Mouse (Mus musculus) CD8-positive naive resting alpha-beta T cell, adult 2 months (primary cell): ENCODE measurements around the gene Amot.

Source experiments
- DNase-seq, 2 experiments: peaks; one replicate each; pipeline ENCODE4 v3.0.0; 2022; ENCODE audit warnings: low read depth in 2 of 2, low spot score in 2 of 2

Gene Amot

DNA sequence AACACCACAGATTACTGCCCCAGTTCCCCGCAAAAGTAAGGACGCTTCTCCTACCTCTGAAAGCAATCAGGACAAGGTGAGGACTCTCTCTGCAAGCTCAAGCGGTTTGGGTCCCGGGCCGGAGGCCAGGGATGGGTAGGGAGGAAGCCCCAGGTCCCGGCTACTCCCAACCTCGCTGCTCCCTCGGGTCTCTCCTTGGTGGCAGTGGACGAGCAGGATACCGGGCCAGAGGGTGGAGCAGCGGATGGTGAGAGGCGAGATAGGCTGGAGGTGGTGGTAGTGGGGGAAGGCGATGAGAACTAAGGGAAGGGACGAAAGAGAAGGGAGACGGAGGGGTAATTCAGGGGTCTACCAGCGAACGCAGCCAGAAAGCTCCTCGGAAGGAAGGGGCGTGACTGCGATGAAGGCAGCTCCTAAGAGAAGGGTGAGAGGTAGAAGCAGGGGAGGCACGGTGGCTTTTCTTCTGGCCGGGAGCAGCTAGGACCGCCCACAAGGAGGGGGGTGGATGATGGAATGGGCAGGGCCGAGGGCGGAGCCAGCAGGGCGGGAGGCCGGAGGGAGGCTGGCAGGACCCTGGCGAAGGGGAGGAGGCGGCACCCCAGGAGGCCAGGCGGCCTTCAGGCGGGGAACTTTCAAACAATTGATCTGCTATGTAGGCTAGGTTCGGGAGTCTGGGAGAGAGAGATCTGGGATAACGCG lies at the start of gene Amot:
TSS of gene Amot (minus strand) at position 465 of the 699 bp plus-strand sequence.
- peak; percentile 7 to 12 for DNase-seq

DNA sequence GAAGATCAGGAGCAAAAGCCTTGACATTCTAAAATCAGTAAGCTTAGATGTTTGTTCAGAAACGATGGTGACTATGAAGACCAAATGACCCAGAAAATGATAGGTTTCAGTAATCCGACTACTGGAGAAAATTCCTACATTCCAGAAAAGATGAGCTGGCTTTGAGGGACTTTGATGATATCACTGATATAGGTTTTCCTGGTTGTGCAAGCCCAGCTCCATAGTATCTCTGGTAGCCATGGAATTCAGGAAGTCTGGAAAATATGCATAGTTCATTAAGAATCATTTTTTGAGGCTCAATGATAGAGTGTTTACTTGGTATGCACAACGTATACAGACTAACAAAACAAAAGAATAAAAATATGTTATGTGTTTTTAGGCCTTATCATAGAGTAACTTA lies 40.1 kb upstream of the Amot start:
- no peak for DNase-seq

DNA sequence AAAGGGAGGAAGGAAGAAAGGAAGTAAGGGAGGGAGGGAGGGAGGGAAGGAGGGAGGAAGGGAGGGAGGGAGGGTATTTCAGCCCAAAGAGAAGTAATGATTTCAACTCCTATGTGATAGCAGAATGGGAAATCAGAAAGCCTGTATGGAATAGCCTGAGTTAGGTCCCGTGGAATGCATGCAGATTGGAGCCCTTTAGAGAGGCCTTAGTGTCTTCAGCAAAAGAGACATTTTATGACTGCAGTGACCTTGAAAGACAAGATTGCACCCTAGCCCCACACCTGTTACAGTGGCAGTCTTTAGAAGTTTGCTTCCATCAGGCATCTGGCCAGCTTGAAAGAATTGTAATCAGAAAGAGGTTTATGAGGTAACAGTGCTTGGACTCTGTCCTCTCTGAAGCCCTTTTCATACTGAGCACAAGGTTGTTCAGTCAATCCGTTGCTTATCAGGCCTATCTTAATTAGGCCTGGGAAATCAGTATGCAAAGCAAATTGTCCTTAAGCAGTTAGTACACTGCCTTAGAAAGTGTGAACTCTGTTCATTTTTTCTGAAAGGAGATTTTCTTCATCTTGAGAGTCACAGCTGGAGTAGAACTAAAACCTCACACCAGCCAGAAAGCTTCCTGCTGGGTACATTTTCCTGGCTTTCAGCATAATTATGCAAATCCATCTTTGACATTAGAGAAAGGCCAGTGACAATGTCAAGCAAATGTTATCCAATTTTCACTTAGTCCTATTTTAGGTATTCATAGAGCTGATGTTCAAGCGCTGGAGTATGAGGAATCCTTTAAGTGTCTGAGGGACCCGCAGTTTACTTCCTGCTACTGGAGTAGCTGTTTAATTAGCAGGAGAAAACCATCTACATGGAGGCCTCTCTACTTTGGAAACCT lies 38.9 kb upstream of the Amot start:
- DNase-seq: no peak

DNA sequence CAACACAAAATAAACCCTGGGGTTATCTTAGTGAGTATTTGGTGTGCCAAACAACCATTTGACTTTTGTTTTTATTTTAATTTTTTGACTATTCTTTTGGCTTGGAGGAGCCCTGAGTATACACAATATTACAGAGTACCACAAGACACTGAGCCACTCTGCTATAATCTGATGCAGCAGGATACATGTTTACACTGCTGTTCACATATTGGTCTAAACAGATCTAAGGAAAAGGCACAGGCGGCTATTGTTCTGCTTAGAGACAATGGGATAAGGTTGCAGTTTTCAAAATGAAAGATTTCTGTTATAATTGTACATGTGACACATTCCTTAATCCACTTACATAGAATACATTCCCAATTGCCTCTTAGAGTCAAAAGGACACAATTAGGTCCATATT lies 36.1 kb upstream of the Amot start:
- DNase-seq: no peak

DNA sequence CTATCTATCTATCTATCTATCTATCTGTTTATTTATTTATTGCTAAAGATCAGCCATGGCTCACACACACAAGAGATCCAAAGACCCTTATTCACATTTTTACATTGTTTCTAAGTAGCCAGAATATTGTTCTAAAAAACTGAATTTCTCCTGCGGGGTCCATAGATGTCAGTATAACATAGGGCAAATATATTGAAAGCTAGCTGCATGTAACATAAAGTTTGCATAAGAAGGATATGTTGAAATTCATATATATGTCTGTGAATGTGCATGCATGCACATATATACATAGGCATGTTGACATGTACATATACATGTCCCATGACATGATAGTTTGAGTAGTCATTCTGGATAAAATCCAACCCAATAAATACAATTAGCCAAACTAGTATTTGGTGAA lies 35.3 kb upstream of the Amot start:
- no peak for DNase-seq

DNA sequence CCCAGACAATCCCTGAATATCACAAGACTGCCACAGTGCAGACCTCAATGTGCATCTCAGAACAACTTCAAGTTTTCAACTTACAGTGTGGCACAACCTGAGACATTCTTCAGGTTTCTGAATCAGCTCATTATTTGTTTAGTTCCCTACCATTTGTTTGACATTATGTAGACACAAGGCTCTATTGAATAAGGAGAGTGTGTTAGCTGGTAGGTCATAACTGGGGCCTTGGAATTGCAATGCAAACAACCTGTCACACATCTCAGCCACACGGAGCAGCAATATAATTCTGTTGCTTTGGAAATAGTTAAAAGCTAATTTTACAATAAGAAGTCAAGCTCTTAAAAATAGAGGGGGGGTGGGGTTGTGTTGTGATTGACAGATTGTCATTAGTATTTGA lies 24.6 kb upstream of the Amot start:
- DNase-seq: no peak

DNA sequence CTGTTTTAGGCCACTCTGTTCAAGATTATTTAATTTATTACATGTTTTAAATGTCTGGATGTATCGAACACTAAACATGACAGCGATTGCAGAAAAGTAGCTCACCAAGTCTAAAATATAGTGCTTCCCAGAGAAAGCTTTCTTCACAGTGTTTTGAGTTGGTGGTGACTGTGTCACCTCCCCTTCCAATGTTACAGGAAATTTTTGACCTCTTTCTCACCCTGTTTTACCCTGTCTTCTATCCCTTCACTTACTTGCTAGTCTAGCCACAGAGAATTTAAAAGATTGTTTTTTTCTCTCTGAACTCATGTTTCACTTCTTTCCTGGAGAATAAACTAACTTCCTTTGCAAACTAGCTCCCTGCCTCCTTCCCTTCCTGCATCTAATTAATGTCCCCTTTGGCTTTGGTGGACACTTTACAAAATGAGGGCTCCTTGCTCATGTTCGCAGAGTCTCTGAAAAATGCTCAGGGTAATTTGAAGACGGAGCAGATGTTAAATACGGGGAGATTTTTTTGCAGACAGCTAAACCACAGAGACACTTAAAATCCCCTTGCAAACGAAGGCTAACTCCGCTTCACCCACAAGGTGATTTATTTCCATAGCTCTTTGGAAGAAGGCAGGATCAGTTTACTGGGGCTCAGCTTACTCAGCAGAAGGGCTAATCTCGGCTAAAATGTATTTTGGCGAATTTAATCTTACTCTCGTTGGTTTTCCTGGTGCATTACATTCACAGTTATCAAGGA lies 11.5 kb upstream of the Amot start:
- DNase-seq: no peak

DNA sequence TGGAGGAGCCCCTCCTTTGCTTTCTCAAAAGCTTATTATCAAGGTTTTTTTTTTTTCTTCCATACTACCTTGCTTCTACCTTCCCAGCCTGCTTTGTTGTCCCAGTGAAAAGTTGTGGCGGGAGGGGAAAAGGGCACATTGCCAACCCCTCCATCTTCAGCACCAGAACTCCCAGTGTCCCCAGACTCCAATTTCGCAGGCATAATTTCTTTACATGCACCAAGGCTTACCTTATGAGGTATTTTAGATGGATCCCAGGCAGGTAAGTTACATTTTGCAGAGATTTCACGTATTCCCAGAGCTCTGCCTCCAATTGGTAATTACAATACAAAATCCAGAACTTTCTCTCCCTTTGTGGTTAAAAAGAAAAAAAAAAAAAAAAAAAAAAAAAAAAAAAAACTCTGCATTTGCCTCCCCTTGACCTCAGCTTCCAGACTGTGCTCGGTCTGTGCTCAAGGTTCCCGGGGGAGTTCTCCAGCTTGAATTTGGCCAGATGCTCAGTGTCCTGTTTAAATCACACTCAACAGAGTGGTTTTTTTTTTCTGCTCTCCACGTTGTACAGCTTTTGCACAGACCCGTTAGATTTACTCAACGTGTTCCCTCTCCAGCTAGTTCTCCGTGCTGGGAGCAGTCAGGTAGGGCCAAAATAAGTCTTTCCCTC lies 10.6 kb upstream of the Amot start:
- no peak for DNase-seq

DNA sequence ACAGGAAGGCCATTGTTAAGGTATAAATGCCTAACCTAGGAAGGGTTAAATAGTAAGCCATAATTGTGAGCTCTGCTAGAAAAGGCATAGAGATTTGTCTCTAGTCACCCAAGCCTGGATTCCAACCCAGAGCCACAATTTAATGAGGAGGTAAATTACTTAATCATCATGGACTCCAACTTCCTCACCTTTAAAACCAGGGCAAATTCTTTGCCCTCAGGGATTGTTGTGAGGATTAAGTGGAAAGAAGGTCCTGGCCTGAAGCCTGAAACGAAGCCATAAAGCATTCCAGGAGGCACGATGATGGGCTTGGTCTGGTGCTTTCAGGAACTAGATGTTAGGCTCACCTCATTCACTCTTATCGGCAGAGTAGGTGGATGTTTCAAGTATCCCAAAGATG lies 5.7 kb upstream of the Amot start:
- DNase-seq: no peak

DNA sequence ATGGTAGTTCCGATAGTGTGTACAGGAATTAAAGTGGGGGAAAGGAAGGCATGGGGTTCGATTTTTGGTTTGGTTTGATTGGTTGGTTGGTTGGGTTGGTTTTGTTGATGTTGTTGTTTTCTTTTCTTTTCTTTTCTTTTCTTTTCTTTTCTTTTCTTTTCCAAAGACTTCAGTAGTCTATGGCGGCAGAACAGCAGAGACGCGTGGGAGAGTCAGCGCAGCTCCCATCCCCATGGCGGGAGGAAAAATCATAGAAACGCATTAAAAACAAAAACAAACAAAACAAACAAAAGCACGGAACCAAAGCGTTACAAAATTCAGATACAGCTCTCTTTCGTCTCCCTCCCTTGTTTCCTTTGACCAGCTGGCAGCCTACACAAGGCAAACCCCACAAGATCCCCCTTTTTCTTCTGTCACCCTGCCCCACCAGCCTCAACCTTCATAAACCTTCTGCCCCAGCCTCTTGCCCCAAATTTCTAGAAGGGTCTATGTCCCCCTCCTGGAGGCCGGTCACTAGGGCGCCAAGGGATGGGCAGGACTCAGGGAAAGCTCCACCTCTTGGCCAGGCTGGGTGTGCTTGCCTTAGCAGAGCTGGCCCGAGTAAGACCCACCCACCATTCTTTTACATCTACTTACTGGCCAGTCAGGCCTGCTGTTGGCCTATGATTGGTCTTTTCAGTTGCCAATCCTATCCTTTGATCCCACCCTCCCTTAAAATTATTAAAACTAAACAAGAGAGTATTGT lies 648 bp upstream of the Amot start:
- DNase-seq: no peak

DNA sequence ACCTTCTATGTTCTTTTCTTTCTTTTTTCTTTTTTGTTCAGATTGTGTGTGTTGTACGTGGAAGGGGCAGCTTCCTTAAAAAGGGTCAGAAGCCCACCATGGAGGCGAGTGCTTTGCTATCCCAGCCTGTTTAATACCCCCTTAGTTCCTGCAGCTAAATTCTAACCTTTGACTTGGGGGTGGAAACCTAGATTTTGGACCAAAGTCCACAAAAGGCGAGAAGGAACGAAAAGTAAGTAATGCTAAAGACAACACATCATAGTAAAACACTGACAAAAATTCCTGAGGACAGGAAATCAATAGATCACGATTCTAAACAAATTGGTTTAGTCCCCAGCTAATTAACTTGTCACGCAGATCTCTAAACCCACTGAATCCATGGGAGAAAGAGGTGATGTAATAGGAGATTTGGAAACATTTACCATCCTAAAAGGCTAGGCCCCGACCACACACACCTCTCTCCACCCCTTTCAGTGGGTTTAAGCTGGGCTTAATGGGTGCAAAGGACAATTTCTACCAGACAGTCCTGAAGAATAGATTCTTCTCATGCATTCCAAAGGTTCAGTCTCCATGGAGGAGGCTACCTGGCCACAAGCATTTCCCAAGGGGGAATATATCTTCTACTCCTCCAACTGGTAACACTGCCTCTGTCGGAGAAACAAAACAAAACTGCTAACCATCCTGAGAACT lies 3.2 kb downstream of the Amot start:
- DNase-seq: no peak

DNA sequence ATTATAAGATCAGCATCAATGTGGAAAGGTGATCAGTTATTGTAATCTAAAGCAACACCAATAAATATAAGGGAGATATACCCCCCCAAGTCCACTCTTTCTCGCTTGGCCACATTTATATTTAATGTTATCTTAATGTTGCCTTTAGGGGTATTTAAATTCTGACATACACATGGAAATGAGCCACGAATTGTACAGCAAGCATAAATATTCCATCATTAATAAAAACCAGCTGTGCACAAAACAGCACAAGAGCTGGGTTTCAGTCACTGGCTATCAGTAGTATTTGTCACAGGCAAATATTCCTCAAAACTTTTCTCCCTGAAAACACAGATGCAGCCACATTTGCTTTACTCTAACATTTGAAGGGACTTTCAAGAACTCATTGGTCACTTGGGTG lies 5.9 kb downstream of the Amot start:
- DNase-seq: no peak

DNA sequence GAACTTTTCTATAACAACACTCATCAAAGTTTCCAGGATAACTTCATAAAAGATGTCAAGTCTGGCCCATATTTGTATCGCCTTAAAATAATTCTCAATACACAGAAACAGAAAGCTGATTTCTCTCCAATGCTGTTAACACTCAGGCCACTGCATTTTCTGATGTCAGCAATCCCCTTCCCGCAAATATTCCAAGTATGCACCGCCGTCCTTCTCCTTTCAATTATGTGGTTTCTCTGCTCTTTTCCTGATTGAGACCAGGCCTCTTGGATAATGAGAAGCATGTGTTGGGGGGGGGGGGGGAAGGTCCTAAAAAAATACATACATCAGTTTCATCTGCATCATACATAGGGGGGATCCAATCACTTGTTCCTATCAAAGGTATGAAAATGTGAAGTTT lies 6.3 kb downstream of the Amot start:
- DNase-seq: no peak

DNA sequence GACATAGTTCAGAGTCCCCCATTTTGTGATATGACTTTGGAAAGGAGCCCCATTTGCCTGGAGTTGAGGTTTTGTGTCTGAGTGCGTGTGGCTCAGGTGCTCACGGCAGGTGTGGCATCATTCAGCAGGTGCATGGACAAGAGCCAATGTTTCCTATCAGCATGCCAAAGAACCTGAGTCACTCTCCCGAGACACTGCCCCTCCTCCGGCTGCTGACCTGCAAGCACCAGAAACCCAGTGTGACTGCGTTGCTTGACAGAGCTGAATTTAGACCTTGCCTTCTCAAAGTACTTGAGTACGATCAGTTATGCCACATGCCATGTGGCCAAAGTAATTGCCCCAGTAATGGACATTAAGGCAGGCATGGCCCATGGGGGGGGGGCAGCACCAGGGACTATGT lies 7.5 kb downstream of the Amot start:
- no peak for DNase-seq

DNA sequence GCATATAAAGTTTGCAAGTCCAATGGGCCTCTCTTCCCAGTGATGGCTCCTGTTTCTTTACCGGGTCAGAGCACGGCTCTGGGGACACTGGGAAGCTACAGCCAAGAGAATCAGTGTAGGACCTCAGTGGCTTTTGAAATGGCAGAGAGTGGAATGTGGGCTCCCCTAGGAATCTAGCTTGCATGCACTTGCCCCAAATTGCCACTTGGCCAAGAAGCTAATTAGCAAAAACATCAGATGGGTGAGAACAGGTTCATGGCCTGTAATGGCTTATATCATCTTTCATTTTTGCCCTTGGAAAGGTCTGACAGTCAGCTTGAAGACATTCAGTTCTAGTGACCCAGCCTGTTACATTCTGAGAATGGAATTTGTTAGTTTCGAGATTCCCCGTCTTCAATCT lies 9.6 kb downstream of the Amot start:
- DNase-seq: no peak

DNA sequence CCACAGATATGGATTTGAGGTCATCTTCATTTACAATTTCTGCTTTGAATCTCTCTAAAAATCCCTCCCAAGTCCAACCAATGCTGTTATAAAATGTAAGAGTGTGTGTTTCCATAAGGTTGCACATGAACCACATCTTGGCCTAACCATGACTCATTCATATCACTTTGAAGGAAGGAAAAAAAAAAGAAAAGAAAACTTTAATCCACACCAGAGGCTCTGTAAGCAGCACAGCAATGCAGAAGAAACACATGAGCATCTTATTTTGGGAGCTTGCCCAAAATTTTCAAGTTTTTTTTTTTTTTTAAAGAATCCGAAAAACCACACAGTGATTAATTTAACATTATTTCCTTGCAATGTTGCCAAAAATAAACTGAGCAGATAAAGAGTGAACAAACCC lies 14.2 kb downstream of the Amot start:
- no peak for DNase-seq

DNA sequence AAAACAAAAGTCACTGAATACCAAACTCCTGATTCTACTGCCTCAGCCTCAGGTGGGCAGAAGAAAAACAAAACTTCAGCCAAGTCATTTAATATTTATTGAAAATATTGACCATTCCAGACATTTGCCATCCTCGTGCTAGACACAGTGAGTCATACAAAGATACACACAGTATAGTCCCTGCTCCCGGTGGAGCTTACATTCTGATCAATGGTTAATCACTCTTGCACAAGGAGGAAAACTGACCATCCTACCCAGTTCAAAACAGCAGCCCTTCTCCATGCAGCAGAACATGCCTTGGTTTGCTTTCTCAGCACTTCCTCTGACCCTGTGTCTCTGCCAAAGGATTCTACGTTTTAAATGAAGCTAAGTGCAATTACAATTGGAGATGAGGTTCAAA lies 14.6 kb downstream of the Amot start:
- no peak for DNase-seq

DNA sequence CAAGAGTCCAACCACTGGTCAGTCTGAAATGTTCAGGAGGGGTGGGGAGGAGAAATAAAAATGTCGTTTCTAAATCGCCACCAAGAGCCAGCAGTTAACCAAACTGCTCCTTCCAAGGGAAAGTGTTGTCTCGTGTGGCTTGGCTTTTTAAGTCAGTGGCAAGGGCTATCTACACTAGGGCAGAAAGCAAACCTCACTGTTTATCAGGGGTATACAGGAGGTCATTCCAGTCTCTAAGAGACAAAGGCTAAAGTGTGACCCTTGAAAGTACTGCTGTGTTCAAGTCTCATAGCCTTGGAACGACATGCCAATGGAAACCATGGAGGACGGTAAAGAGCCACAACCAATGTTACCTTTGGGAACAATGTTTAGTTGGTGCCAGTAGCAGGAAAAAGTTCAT lies 15.0 kb downstream of the Amot start:
- no peak for DNase-seq

DNA sequence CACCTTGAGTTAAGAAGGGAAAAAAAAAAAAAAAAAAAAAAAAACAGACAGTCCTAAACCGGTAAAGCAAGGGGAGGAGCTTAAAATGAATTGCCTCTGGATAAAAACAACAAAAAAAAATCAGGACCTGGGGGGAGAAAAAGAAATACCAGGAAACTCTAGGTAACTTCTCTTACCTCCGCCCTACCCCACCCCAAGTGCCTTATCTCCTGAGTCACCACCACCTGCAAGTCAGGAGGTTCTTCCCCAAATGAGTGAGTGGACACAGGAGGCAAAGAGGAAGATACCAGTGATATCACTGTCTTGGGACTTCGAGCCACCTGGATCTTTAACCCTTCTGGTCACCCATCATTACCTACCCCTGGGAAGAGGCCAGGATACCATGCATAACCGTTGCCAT lies 19.5 kb downstream of the Amot start:
- no peak for DNase-seq

DNA sequence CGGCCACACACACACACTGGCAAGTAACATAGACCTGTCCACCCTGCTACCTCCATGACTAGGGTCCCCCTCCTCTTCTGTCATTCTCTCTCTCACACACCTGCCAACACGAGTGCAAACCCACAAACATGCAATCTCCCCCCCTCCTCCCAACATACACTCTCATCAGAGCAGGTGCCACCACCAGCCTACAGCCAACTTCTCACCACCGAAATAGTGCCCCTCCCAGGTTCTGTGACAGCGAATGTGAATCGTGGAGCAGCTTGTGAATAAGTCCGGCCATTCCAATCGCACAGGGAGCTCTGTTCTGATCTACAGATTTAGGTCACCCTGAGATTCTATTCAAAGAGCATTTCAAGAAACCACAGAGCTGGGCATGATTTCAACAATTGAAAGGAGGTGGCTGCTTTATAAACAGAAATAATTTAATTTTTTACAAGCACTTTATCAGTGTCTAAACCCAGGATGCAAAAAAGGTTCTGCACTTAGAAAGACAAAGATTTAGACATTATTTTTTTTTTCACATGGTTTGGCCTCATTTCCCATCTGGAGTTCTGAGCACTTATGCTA lies 21.4 kb downstream of the Amot start:
- no peak for DNase-seq
